Mouse (Mus musculus) MEL-GATA-1-ER (cell line): ENCODE data around the gene Zfc3h1.

Experiments
- DNase-seq: peaks from one replicate; pipeline ENCODE4 v3.0.0-alpha.2; 2012; ENCODE audit warnings: low read depth; ENCODE audit errors: extremely low read depth

Gene Zfc3h1

DNA sequence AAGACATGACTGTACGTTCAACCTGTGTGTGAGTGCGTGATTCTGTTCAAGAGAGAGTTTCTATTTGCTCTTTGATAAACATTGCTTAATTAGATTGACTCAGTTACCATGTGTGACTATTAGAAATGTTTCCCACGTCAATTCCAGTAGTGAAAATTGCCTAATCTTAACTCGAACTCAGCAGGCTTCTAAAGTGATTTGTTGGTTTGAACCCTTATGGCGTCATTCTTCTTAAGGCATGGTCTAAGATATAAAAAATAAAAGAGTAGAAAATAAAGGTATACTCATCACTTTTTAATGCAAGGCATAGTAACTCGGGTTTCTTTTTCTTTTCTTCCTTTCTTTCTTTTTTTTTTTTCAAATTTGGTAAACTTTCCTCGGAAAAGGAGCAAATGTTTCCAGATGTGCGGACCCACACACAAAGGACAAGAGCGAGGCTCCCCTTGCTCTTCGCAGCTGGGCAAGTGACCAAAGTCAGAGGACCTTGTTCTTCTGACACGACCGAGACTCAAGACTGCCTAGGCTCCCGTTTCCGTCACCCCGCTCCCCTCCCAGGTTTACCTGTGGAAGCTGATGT, 1.0 kb upstream of the Zfc3h1 start:
- DNase-seq = no peak

DNA sequence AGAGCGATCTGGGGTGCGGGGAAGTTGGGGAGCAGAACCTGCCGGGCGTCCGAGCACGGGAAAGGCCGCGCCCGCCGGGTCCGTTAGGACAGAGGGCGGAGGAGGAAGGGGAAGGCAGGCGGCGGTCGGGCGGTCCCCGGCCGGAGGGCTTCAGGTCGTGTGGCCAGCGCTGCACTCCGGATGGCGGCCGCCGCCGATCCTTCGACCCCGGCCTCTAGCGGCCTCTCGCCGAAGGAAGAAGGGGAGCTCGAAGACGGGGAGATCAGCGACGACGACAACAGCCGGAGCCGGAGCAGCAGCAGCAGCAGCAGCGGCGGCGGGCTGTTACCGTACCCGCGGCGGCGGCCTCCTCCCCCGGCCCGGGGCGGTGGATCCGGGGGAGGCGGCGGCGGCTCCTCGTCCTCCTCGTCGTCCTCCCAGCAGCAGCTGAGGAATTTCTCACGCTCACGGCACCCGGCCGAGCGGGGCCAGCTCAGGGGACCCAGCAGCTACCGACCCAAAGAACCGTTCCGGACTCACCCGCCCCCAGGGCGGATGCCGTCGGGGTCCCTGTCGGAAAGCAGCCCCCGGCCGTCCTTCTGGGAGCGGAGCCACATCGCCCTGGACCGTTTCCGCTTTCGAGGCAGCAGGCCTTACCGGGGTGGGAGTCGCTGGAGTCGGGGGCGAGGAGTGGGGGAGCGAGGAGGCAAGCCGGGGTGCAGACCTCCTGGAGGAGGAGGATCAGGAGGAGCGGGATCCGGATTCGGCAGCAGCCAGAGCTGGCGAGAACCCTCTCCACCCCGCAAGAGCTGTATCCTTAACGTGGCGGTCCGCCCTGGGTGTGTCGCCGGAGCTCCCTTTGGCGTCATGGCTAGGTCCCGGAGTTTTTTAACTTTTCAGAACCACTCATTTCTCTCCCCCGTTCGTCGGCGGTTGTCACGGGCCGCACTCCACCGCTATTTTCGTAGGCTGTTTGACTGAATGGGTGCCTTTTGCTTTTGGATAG, 551 bp downstream of the Zfc3h1 start:
- peak; percentile 49 for DNase-seq

DNA sequence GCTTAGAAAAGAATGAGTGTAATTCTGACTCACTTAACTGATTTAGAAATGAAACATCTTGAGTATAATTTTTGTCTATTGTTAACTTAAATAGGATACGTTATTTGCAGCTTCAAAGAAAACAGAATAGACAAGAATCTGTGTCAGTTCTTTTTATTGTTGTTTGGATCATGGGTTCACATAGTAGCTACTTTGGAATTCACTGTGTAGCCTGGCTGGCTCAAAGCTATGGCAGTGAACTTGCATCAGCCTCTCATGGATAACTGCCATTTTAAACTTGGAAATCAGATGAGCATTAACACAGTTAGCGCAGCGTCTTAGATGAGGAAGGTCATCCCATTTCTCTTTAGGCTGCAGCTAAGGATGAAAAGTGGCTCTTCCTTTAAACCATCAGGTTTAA, 3.1 kb downstream of the Zfc3h1 start:
- DNase-seq = no peak

DNA sequence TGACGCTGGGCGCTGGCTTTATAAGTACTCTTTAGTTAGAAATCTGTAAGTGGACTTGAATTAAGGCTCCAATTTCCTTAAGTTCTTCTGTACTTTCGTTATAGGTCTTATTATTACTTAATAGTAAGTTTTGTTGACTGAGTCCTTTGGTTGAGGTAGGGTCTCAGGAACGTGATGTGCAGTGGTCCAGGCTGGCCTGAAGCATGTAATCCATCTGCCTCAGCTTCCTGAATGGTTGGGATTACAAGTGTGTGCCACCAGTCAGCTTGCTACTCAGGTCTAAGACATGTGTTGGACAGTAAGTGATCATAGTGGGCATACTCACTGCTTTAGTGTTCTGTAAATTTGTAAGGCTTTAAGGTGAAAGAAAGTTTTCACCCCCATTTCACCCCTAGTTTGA, 6.3 kb downstream of the Zfc3h1 start:
- DNase-seq = no peak

DNA sequence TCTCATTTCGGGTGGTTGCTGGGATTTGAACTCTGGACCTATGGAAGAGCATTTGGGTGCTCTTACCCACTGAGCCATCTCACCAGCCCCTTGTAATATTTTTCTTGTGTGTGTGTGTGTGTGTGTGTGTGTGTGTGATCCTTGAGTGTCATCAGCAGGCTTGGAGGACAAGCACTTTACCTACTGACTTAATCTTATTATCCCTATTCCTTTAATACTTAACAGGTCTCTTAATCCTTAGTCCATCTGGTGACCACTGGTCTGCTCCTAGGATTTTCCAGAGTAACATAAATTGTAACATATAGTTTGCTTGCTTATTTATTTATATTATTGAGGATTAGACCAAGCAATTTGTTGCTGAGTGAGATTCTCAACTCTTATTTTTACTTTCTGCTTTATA, 7.1 kb downstream of the Zfc3h1 start:
- no peak for DNase-seq

DNA sequence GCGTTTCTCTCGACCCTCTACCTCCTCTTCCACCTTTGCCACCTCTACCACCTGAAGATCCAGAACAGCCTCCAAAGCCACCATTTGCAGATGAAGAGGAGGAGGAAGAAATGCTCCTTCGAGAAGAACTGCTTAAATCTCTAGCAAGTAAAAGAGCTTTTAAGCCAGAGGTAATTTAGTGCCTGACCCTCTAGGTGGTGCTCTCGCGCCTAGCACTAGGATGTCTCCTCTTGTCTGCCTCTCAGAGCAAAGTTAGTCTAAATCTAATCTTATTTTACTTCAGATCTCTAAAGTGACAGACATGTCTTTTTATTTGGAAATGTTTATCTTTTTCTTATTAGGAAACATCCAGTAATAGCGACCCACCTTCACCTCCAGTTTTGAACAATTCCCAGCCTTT, 21.6 kb downstream of the Zfc3h1 start:
- peak; percentile 42 for DNase-seq

DNA sequence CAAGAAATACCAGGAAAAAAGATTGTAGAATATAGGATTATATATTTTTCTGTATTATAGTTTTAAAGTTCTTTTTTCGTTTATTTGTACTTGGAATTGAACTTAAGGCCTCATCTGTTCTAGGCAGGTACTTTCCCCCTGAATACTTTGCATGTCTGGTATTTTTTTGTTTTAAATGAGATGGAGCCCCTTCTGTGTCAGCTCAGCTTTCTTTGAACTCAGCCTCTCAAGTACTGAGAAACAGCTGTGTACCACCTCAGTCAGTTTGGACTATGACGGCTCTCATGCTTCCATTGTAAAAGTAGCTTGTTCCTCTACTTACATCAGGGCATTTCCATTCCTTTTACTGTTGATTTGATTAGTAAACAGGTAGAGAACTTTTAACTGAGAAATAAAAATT, 28.7 kb downstream of the Zfc3h1 start:
- DNase-seq = no peak

DNA sequence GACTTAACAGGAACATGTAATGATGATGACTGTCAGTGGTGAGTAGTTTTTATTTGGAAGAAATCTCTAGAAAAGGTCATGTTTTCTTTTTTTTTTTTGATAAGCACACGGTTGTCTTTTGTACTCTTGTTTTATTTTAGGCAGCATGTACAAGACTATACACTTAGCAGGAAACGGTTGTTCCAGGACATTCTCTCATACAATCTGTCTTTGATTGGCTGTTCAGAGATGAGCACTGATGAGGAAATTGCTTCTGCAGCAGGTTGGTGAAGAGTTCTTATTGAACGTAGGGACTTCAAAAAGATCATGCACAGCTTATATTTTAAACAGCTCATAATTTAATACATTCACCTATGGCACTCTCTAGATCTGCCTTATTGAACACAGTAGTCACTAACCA, 29.3 kb downstream of the Zfc3h1 start:
- DNase-seq = no peak

DNA sequence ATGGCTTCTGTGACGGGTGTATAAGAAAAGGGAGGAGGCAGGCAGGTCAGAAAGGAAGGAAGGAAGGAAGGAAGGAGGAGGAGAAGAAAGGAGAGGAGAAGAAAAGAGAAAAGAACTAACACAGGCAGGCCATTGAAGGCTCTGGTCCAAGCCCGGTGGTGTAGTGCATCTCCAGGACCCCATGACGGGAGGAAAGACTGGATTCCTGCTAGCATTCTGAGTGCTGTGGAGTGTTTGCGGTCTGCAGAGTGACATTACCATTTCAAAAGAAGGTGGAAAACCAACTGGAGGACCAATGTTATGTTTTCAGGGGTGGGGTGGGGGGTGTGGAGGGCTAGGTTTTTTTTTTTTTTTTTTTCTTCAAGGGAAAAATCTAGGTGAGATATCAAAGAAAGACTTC, 37.2 kb downstream of the Zfc3h1 start:
- no peak for DNase-seq

DNA sequence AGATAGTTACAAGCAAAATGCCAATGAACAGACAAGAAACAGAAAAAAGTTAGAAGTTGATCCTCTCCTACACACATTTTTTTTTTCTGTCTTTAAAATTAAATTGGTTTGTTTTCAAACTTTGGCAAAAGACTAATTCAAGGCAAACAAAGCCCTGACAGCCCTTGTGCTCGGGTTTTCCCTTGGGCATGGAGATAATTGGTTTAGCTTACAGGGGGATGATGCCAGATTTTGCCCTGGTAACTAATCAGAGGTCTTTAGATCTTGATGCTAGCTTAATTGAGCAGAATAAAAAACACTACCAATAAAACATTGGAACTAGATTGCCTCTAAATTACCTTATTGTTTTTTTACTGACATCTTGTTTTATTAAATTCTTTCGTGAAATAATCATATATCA, 40.6 kb downstream of the Zfc3h1 start:
- DNase-seq = no peak

DNA sequence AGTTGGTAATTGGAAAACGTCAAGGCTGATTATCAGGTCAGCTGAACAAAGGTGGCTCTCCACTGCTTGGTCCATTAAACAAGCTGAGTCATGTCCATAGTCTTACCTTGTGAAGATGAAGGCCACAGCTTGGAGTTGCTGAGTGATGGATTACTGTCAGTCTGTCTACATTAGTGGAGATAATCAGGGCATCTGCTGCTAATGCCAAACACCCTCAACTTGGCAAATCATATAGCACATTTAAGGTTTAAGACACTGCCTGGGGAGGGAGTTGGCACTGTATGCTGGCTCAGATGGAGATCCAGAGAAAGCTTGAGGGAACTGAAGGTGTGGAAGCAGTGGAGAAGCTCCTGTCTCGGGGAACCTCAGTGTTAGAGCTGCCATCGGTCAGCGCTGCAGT, 52.5 kb downstream of the Zfc3h1 start:
- no peak for DNase-seq

DNA sequence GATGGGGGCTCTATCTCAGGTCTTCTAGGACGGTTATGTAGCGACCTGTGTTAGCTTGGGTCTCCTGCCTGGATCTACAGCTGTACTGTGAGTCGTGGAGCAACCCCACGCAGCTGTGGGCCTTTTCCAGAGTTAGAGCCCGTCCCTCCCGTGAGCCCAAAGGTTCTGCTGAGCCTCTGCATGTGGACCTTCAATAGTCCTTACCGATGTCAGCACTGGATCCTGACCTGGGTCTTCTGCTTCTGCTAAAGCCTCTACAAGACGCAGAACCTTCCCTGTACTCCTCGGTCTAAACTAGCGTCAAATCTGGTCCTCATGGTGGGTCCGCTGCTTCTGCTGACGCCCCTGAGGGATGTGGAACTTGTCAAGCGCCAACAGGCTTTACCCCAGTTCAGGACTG, 63.9 kb downstream of the Zfc3h1 start:
- no peak for DNase-seq

DNA sequence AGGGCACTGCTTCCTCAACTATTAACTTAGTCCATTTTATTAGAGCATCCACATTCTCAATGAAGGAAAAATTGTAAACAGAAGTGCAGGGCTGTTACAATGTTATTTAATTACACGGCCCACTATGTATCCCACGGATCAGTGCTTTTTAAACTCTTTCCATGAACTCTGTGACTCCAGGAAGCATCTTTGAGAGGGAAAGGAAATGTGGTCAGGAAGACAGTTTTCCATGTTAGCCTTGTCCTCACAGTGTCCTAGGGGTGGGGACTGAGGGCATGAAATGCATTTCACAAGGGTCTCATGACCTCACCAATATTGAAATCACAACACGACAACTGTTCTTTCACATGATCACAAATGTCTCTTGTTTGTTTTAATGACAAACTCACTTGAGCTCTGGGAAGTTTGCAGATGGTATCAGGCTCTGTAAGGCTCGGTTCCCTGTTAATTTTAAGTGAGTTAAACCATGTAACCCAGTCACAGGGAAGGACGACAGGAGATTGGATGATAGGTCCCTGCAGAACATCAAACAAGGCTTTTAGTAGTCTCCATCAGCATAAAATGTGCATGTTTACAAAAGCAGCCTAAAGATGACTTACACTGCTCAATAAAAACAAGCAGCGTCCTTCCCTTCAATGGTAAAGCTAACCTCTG, 72.7 kb downstream of the Zfc3h1 start:
- DNase-seq = no peak

DNA sequence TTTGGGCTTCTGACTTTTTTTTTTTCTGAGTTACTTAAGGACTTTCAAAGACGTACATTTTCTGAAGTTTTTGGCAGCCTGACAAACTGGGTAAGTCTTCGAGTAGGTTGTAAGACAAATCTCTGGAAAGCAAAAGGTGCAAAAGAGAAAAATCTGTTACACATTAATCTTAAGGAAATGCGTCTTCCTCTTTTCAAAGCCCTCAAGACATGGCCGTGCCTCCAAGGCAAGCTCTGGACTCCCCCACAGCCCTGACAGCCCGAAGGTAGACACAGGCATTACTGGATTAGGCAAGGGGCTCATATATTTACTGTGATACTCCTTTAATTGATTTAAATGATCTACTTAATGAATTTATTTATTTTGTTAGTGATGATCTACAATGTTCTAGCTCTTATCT, 77.9 kb downstream of the Zfc3h1 start:
- no peak for DNase-seq

DNA sequence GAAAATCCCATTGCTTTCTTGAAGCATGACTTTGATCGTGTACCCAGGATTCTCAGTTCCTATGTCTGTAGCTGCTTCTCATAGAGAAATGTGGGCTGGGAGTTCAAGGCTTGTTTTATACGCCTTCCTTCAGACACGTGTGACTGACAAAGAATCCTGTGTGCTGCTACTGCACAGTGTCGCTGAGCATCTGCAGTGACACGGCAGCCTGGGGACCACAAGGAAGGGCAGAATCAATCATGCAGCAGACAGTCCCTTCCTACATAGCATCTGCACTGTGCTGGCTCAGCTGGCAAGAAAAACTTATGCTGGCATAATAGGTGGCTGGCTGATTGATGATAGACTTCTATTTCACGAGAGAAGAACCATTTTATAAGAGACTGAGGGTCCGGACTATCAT, 80.3 kb downstream of the Zfc3h1 start:
- DNase-seq = no peak

DNA sequence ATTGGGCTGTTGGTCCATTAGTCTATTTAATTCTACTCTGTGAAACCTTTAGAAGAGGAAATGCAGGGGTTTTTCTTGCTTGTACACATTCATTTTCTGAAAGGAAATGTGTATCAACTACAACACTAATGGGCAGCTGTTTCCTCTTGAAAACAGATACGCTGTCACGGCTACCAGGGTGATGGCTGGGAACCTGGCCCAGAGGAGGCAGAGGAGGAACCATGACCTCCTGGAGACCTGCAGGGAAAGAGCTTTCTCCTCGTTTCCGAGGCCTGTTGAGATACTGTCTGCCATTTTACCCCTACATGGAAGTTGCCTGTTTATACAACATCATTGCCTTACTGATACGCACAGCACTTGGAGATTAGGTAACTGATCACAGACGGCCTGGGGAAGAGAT, 81.0 kb downstream of the Zfc3h1 start:
- DNase-seq = no peak

DNA sequence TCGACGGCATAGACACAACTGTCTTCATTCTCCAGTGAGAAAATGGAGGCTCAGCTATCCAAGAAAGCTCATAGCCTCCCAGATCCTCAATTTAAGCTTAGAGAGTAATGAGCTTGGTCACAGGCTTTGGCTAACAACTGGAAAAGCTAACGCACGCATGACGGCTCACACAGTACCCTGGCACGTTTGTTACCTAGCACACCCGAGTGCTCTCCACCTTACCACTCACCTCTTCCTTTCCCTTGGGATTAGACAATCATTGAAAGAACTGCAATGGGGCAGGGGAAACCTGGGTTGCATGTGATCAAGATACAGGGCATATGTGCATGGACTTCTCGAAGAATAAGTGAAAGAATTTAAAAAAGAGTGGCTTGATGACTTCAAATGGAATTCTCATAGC, 83.2 kb downstream of the Zfc3h1 start:
- DNase-seq = no peak

DNA sequence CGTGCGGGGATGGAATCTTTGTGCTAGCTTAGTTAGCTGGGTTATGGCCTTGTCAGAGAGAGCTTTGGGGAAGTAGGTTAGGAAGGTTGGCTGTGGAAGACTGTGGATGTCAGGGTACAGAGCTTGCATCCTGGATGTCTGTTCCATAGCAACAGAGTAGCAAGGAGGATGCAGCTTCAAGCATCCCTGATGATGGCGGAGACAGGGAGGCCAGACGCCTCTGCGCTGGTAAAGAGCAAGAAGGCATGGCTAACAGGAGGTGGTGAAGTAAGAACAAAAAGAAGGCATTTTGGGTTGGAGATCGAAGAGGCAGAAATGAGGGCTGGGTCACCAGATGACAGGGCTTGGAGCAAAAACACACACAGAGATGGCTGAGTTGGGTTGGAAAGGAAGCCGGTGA, 83.9 kb downstream of the Zfc3h1 start:
- DNase-seq = no peak

DNA sequence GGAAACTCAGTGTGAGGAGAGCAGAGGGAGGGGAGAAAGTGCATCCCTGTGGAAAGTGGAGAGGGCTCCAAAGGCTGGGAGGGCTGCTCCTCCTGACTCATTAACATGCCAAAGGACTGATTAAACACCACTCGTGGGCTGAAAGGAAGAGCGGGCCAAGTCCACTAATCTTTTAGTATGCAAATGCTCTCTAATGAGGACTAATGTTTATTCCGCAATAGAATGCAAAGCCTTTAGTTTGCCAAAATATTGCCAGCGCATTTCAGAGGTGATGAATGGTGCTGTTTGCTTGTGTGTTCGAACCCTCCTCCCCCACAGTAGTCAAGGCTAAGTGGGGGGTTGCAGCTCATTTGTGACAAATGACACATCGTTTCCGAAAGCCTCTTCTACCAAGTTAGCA, 84.3 kb downstream of the Zfc3h1 start:
- no peak for DNase-seq

DNA sequence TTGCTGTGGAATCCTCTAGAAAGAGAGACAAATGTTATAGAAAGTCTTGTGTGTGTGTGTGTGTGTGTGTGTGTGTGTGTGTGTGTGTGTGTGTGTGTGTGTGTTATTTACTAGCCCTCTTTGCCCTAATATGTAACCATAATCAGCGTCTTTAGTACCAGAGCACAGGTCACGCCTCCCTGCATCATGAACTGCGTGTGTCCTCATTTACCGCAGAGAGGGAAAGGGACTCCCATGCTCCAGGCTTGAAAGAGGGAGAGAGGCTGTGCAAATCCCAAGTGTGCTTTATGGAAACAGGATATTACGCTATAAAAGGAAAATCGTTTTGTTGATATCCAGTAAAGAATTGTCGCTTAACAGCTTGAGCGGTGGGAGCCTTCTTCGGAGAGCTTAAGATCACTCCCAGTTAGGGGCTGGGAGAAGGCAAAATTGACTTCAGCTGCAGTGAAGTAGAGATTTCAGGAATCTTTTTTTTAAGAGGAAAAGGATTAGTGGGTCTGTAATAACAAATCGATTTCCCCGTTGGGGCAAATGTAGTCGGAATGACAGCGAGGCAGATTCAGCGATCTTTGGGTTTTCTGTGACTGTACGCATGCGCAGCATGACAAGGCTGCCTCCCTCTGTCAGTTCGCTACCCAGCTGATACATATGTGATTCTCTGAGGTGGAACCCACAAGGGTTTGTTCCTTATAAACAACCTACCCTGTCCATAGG, 86.0 kb downstream of the Zfc3h1 start:
- no peak for DNase-seq

DNA sequence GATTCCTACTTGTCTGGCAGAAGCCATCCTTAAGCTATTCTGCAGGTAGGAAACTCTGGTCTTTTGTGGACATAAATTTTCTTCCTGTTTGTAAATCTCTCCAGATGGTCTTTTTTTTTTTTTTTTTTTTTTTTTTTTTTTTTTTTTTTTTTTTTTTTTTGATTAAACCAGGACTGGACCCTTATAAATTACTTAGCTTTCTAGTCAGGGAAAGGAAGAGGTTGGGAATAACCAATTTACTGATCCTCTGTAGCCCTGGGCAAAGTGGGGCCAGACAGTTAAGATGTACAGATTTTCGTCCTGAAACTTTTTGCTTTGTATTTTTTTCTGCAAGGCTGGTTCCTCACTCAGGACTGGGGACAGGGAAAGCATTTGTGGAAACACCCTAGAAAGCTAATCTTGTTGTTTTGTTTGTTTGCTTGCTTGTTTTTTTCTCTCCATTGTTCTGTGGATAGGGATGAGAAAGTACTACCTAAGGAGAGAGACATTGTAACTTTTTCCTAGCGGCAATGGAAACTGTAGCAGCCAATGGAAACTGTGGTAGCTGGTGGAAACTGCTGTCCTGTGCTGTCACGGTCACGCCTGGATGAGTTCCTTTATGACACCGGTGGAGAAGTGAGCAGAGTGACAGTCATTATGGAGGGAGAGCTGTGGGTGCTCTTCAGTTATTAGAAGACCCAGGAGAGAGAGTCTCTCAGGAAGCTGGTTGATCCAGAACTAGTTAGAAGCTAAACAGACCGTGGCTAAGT, 88.6 kb downstream of the Zfc3h1 start:
- no peak for DNase-seq
